Mouse (Mus musculus): ENCODE measurements at regions not wholly inside any gene's neighbourhood (a gene's known extent, or its start where the extent isn't known, plus 50 kb on each side); places are given as distances from the start of the nearest gene placed in this dataset.

DNA sequence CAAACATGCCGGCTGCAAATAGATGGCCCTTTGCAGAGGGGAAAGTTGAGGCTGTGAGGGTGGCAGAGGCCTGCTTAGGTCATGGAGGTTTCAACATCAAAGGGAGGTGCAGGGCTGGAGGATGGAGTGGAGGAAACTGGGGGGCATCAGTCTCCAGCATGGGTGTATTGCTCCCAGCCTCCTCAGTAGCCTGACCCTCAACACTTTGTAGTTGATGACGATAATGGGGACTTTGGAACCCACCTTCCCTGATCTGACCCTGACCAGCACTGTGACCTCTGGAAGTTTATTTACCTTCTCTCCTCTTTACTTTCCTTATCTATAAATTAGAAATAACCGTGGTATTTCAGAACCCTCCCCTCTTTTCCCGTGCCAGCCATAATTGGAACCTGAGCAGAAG, 56.2 kb downstream of the Gm26897 start:
- no peak for DNase-seq

GRCm38 (mm10) chr5:111790527-111790926, 56.8 kb downstream of the Gm26897 start:
- no peak for DNase-seq

- DNase-seq, result no peak
Measured at GRCm38 (mm10) chr5:111791089-111791561, 57.4 kb downstream of the Gm26897 start.

GRCm38 (mm10) chr5:111792746-111793145, 59.0 kb downstream of the Gm26897 start:
- DNase-seq, result no peak

DNA sequence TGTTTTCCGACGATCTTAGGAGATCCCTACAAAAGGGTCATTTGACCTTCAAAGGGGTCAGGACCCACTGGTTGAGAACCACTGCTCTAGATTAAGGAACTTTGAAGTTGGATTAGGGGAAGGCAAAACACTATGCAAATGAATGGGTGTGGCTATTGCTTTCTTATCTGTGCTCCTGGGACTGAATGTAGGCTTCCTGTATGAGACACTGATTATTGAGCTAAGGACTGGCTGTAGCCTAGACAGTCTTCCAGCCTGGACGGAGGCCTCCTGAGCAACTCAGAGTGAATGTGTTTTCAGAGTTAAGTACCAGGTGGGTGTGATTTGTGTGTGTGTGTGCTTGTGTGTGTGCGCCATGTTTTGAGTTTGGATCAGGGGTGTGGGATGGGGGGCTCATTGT, 59.5 kb downstream of the Gm26897 start:
- DNase-seq, result no peak

GRCm38 (mm10) chr5:111796889-111797288, 63.2 kb downstream of the Gm26897 start:
- no peak for DNase-seq

- peak; percentile 32 to 60 for DNase-seq
Measured at GRCm38 (mm10) chr5:111799700-111800311, 66.1 kb downstream of the Gm26897 start.

GRCm38 (mm10) chr5:111800511-111800910, 66.8 kb downstream of the Gm26897 start:
- no peak for DNase-seq

DNA sequence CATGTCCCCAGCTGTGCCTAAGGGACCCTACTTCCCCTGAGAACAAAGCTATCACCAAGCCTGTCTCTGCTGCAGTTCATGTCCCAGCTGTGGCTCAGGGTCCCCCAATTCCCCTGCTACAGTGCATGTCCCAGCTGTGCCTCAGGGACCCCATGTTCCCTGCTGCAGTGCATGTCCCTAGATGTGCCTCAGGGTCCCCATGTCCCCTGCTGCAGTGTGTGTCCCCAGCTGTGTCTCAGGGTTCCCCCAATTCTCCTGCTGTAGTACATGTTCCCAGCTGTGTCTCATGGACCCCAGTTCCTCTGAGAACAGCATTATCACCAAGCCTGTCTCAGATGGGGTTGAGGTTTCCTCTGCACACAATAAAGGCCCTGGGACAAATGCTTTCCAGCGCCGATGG, 67.3 kb downstream of the Gm26897 start:
- DNase-seq, result no peak

DNA sequence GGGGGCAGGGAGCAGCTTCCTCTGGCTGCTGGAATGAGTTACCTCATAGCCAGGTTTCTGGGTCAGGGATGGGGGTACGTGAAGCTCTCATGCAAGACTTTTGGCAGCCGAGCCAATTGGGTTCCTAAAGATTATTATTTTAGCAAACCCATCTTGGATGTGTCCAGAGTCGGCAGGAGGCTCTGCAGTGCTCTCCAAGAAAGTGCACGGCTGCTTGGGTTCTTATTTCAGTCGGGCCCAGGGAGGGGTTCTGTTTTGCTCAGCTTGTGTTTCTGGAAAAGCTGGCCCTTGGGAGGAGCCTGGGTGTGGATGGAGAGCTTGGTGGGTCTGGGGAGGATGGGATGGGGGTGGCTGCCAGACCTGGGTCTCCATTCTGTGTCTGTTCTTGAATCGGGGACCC, 70.8 kb downstream of the Gm26897 start:
- DNase-seq, result no peak

DNA sequence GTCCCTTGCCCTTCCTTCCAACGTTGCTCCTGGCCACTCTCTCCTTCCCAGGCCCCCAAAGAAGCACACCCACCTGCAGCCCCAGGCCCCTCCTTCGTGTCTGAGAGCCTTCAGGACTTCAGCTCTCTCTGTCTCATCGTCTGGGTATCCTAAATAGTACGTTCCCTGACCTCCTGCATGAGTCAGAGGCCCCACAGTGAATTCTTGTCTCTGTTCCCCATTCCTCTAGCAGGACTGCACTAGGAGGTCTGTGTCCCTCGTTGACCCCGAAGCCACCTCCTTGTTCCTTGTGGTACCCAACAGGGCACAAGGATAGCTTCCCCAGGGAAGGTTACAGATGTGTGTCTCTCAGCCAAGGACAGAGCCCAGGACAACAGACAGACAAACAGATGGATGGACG, 71.4 kb downstream of the Gm26897 start:
- DNase-seq, result no peak

DNA sequence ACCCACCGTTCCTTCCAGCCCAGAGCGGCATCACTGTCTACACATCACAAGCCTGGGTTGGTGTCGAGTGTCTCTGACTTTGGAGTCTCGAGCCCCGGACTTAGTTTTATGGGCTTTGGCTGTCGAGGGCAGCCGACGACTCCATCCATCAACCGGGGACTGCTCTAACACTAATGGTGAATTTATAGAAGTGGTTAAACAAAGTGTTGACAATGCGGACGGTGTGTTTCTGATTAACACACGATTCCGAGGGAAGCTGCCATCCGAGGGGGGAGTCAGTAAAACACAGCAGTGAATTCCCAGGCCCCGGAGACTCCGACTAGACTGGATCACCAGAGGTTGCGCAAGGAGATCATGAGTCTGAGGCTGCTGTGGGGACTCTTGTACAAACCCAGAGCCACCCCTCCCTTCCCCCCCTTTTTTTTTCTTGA, 72.1 kb downstream of the Gm26897 start:
- DNase-seq, result no peak

GRCm38 (mm10) chr5:111810079-111810808, 76.5 kb downstream of the Gm26897 start:
- DNase-seq, result peak in 1 of 2 experiments; percentile 30

GRCm38 (mm10) chr5:111812581-111812980, 78.9 kb downstream of the Gm26897 start:
- DNase-seq, result no peak

GRCm38 (mm10) chr5:111813090-111813753, 79.5 kb downstream of the Gm26897 start:
- peak; percentile 29 to 39 for DNase-seq

GRCm38 (mm10) chr5:111814893-111815760, 81.4 kb downstream of the Gm26897 start:
- DNase-seq, result no peak

- peak in 1 of 2 experiments; percentile 16 for DNase-seq
Measured at GRCm38 (mm10) chr5:111820963-111821362, 87.2 kb downstream of the Gm26897 start.

DNA sequence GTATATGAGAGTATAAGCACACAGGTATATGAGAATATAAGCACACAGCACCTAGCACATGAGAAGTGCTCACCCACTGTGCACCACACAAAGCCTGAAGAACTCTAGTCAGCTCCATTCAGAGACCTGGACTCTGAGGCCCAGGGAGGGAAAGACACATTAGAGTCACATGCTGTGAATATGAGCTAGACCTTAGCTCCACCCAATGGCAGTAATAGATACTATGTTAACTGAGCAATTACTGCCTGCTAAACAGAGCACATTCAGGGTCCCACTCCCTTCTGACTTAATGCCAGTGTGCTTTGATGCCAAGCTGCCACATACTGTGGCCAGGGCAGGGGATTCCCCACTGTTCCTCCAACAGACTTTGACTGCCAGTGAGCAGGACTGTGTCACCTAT, 89.2 kb downstream of the Gm26897 start:
- no peak for DNase-seq

DNA sequence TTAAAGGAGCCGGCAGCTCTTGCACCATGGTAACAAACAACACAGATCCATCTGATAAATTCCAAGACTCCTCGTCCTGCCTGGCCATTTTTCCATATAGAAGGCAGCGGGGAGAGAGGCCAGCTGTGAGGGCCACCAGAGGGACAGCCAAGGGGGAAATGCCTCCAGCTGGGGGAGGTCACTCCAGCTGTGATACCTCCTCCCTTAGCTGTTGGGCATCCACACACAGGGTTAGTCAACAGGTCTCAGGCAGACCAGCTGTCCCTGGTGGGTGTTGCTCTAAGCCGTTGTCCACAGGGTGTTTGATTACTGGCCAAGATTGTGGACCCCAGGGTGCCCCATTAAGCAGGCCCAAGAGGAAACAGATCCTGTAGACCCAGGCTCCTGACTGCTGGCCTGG, 89.7 kb downstream of the Gm26897 start:
- no peak for DNase-seq

DNA sequence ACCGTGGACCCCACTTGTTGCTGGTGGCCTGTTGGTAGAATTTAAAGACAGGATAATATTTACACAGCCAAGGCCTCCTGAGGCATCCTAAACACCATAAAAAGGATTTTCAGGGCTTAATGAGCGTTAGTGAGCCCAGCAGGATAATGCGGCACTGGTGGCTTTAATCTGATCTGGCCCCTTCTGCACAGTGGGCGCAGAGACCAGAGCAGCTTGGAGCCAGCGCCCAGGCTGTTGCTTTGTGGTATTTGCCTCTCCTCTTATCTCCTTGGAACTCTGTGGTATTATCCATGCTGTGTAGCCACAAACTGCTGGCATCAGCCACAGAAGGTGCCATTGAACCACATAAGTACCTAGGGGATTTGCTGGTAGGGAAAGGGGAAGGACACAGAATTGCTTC, 90.1 kb downstream of the Gm26897 start:
- DNase-seq, result no peak

DNA sequence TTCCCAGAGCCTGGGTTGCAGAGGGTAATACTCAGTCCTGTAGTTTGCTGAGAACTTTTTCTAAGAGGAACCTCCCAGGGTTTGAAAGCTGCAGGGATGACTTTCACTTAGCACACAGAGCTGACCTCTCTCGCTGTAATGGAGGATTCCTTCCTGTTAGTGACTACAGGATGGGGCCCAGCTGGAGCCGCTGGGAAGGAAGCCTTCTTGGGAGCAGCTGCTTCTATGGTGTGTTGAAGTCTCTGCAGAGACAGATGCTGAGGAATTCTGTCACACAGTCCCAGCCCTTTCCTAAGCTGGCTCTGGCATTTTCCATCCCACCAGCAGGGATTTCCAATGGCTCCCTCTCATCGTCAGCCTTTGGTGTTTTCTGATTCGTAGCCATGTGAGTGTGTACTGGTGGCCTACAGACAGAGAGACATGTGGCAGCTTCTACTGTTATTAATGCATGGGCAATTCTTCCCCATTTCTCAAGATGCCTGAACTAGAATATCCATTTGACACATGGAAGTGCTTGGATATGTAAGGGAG, 90.9 kb downstream of the Gm26897 start:
- DNase-seq, result no peak

- DNase-seq, result peak; percentile 33 to 59
Measured at GRCm38 (mm10) chr5:111829891-111830290, 96.2 kb downstream of the Gm26897 start.
